Mouse (Mus musculus): ENCODE data around the gene Mrm2.

DNA sequence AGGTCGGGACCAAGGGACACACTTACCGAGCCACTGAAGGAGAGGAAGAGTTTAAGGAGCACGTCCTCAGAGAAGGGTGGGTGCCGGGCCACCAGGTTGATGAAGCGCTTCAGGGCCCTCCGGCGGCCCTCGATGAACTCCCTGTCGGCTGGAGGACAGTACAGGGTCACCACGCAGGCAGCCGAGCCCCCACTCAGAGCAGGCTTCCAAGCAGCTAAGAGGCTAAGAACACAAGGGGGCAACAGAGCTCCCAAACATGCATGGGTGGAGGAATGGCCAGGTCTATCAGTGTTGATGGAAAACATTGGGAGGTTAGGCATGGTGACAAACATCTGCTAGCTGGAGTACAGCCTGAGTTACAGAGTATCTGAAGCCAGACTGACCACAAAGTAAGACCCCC is 24.2 kb upstream of the Mrm2 start:
- TF ChIP-seq CTCF (IDR thresholded peaks at IDR 0.05; ENCODE audit: borderline replicate concordance, insufficient read depth, low read depth, low read length) (no peak), POLR2A (IDR thresholded peaks at IDR 0.05; ENCODE audit: borderline replicate concordance, insufficient read depth, low read length) (no peak)

Measured in cerebellum, adult 2 months (tissue).